Mouse (Mus musculus): ENCODE results near the gene Emsy.

Gene Emsy

GRCm38 (mm10) chr7:98577461-98577860, 79.1 kb downstream of the Emsy start:
- no peak for DNase-seq (ENCODE audit: inconsistent age in 2 of 2, low spot score in 1 of 2)

DNA sequence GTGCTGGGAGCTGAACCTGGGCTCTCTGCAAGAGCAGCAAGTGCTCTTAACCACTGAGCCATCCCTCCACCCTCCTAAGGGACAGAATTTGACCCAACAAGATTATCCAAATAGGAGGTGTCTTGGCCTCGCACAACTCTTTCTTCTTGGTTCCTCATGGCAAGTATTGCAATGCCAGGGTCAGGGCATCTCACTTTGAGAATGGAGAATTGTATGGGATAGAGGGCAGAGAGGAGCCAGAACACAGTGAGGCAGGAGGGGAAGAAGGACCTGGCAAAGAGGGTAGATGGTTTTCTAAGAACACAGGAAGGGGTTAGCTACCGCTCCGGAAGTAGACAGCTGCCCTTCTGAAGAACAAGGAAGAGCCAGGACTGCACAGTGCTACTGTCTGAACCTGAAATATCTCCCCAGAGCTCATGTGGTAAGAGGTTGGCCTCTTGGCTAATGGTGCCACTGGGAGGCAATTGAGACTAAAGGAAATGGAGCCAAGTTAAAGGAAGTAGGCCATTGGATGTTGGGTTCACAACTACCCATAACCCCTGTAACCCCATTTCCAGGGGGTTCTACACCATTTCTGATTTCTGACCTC, 80.8 kb downstream of the Emsy start:
- no peak for DNase-seq (ENCODE audit: inconsistent age in 2 of 2, low spot score in 1 of 2)

DNA sequence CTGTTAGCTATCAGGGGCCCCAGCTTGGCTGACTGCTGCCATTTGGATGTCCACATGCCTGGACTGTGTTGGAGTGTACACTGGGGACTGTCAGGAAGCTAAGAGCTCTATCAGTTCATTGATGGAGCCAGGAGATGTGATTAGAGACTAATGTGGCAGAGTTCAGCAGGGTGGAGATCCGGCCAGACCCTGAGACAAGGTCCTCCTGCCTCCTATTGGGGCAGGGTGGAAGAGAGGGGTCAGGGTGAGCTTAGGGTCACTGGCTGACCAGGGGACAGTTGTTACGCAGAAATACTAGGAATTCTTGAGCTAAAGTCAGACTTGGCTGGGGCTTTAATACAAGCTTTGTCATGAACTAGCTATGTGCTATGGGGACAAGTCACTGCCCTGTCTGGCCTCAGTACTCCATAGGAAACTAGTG, 81.8 kb downstream of the Emsy start:
- DNase-seq (ENCODE audit: inconsistent age in 2 of 2, low spot score in 1 of 2), result peak in 1 of 2 experiments; percentile 69

DNA sequence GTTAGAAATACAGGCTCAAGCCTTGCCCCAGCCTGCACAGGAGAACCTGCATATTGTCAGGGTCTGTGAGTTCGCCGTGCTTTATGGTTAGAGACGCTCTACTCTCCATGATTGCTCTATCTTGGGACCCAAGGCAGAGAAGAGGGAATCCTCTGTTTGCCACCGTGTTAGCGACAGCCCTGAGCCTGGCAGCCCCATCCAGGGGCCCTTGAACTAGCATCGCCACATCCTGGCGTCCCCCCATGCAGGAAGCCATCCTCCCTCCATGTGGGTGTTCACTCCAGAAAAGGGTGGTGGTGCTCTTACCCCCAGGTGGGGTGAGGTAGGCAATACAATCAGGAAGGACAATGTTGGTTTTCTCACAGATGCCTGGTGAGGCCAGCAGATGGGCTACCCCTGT, 82.3 kb downstream of the Emsy start:
- DNase-seq (ENCODE audit: inconsistent age in 2 of 2, low spot score in 1 of 2), result no peak

DNA sequence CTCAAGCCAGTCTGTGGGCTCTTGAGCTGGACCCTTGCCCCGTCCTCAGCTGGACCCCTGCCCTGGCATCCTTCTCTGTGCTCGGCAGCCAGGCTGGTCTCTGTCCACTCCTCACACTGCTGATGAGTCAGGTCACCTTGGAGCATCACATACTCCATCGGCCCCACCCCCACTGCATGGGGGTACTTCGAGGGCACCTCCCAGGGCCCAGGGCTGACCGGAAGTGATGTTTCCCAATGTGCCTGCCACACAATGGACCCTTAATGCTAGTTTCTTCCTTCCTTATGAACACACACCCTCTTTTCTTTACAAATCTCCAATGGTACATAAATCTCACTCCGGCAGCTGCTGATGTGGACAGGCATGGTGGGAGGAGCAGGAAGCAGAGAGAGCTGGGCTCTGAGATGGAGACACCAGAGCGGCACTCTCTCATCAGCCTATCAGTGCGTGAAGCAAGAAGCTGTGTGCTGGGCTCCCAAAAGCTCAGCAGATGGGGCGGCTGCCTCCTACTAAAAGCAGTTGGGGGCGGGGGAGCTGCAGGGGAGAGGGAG, 83.3 kb downstream of the Emsy start:
- DNase-seq (ENCODE audit: inconsistent age in 2 of 2, low spot score in 1 of 2), result peak; percentile 67 to 80

DNA sequence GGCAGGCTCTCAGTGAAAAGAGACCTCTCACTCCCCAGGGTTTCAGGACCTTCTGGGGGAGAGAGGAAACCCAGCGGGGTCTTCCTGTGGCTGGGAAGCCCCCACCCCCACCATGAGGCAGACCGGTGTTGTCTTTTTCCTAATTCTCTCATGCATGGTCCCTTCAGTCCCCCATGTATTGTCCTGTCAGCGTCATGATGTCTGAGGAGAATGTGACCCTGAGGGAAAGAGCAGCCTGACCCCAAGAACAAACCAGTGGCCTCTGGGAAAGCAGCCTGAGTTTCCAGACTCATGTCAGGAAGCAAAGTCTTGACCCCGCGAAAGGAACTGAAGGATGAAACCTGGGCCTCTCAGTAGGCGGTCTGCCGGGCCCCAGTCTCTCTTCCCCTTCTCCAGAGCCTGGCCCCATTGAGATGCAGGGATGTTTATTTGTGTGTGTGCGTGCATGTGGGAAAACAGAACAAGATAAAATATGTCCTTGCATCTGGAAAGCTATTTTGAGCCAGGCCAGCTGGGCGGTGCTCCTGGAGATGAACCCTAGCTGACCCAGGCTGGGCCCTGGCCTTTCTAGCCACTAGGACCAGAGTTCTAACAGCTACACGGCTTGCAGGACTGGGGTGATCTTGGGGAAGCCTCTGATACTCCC, 84.2 kb downstream of the Emsy start:
- DNase-seq (ENCODE audit: inconsistent age in 2 of 2, low spot score in 1 of 2), result peak; percentile 64 to 81

DNA sequence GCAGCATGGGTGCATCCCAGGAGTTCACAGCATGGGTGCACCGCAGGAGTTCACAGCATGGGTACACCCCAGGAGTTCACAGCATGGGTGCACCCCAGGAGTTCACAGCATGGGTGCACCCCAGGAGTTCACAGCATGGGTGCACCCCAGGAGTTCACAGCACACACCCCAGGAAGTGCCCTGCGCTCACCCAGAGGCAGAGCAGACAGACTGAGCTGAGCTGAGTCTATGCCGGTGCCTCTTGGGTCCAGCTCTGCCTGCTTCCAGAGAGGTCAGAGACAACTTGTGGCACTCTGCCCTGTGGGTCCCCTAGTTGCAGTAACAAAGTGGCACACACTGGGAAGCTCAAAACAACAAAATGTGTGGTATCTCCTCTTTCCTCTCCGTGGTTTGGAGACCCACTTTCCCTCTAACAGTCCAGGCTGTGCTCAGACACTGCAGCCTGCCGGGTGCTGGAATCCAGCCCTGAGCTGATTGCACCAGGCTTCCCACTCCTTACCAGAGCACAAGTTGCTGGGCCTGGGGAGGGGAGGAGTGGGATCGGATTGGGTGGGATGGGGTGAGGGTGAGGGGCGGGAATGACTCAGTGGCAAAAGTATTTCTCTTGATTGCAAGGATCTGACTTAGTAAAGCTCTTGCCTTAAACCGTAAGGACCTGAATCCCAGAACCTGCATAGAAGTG, 85.6 kb downstream of the Emsy start:
- no peak for DNase-seq (ENCODE audit: inconsistent age in 2 of 2, low spot score in 1 of 2)

- DNase-seq (ENCODE audit: inconsistent age in 2 of 2, low spot score in 1 of 2), result no peak
These were observed 89.5 kb downstream of the Emsy start for GRCm38 (mm10) chr7:98567056-98567455.

- DNase-seq (ENCODE audit: inconsistent age in 2 of 2, low spot score in 1 of 2), result peak; percentile 48 to 70
These were observed 91.8 kb downstream of the Emsy start for GRCm38 (mm10) chr7:98564607-98565364.

- no peak for DNase-seq (ENCODE audit: inconsistent age in 2 of 2, low spot score in 1 of 2)
These were observed 92.6 kb downstream of the Emsy start for GRCm38 (mm10) chr7:98563991-98564390.

GRCm38 (mm10) chr7:98562966-98563365, 93.6 kb downstream of the Emsy start:
- DNase-seq (ENCODE audit: inconsistent age in 2 of 2, low spot score in 1 of 2), result no peak

GRCm38 (mm10) chr7:98562186-98562585, 94.4 kb downstream of the Emsy start:
- no peak for DNase-seq (ENCODE audit: inconsistent age in 2 of 2, low spot score in 1 of 2)

GRCm38 (mm10) chr7:98561556-98562164, 94.9 kb downstream of the Emsy start:
- DNase-seq (ENCODE audit: inconsistent age in 2 of 2, low spot score in 1 of 2), result no peak

GRCm38 (mm10) chr7:98558128-98558921, 98.3 kb downstream of the Emsy start:
- no peak for DNase-seq (ENCODE audit: inconsistent age in 2 of 2, low spot score in 1 of 2)

- no peak for DNase-seq (ENCODE audit: inconsistent age in 2 of 2, low spot score in 1 of 2)
These were observed 99.7 kb downstream of the Emsy start for GRCm38 (mm10) chr7:98556767-98557394.

GRCm38 (mm10) chr7:98551041-98551440, 105.5 kb downstream of the Emsy start:
- peak; percentile 56 to 79 for DNase-seq (ENCODE audit: inconsistent age in 2 of 2, low spot score in 1 of 2)

GRCm38 (mm10) chr7:98550596-98550995, 106.0 kb downstream of the Emsy start:
- peak in 1 of 2 experiments; percentile 68 for DNase-seq (ENCODE audit: inconsistent age in 2 of 2, low spot score in 1 of 2)

DNA sequence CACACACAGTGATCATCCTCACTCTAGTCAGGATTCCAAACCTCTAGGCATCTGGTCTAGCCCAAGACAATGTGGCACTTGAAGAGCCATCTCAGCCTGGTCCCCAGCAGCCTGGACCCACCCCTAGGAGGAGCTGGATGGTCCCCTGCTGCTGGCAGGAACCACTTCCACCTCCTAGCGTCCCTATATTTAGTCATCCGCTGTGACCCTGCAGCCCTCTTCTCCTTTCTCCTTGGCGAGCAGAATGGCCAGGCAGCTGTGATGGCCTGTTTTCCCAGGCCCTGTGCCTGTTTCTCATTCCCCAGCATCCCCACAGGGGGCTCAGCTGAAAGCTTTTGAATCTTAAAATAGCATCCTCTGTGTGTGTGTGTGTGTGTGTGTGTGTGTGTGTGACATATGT, 107.7 kb downstream of the Emsy start:
- DNase-seq (ENCODE audit: inconsistent age in 2 of 2, low spot score in 1 of 2), result no peak

DNA sequence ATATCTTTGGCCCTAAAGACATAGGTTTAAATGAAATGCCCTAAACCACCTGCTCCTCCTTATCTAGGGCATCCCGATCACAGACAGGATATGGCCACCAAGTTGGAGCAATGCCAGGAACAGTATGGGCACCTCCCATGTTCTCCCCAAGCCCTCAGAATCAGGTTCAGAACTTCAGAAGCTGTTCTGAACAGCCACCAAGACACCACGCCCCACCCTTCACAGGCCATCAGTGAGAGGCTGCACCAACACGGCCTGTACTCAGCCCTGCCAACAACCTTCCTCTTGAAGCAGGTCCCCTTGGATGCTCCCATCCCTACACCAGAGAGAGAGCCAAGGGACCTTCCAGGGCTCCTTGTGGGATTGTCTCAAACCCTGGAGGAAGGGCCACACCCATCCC, 112.0 kb downstream of the Emsy start:
- no peak for DNase-seq (ENCODE audit: inconsistent age in 2 of 2, low spot score in 1 of 2)

Measured in adrenal gland, adult (tissue).